In genomic region chr12:75756387-75756786, GRCm38 (mm10) we compare ENCODE assay signal across 17 mouse cellular contexts.
"Had no signal": no experiment of that assay in that cellular context is flagged by ENCODE, and none has a peak within 500 bp of the region (broad histone marks: within the 10 kb centered on the region; RNA-seq: fewer than 3 reads in every experiment).

No protein-coding gene starts in this region.

- H3K36me3 ChIP-seq: neural tube, embryonic 12.5 days; neural tube, embryonic 13.5 days; neural tube, embryonic 15.5 days; stomach, embryonic 15.5 days had no signal

- H3K27me3 ChIP-seq: neural tube, embryonic 12.5 days; neural tube, embryonic 13.5 days; neural tube, embryonic 15.5 days; stomach, embryonic 15.5 days had no signal

- H3K27ac ChIP-seq: neural tube, embryonic 12.5 days; neural tube, embryonic 13.5 days; neural tube, embryonic 15.5 days; stomach, embryonic 15.5 days; stomach, postnatal 0 days had no signal

- H3K4me1 ChIP-seq: stomach, embryonic 15.5 days had no signal

- H3K9me3 ChIP-seq: neural tube, embryonic 12.5 days; neural tube, embryonic 13.5 days; neural tube, embryonic 15.5 days; stomach, embryonic 15.5 days had no signal

- DNase-seq: retina, postnatal 1 day; right cerebral cortex, adult 18-20 months; right cerebral cortex, postnatal 14 days; right cerebral cortex, postnatal 25 days; right cerebral cortex, postnatal 4 days; spleen, adult 18-20 months; thymus, adult 18-20 months; thymus, adult 2 months; thymus, postnatal 14 days; thymus, postnatal 25 days; thymus, postnatal 36 days; thymus, postnatal 4 days had no signal

- H3K9ac ChIP-seq: neural tube, embryonic 12.5 days; neural tube, embryonic 13.5 days; neural tube, embryonic 15.5 days; stomach, embryonic 15.5 days had no signal

- H3K4me3 ChIP-seq: neural tube, embryonic 12.5 days; neural tube, embryonic 13.5 days; neural tube, embryonic 15.5 days; stomach, embryonic 15.5 days had no signal
